11 mouse cellular contexts compared by ENCODE assay signal in the genomic region with DNA sequence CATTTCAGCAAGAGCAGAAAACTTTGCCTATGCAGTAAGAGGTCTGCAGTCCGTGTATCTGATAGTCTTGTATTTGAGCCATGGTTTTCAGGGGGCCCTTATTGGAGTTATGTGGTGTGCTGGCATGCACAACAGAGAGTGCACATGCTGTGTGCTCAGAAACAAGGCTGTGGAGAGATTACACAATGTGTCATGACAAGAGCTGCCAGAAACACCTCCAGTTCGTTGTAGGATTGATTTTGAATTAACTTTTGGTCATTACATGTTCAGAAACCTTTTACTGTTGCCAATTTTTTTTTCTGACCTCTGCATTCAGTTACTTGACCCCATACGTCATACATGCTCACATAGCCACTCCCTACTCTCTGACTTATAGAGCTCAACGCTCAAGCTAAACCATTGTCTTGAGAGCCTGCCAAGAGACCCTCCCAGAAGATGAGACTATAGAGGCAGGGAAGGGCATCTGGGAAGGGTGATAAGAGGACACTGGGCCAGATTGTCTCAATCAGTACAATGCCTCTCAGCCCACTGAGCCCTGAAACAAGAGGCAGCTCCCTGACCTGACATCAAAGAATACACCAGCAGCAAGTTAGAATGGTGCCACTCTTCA.
"Had no signal": no experiment of that assay in that cellular context is flagged by ENCODE, and none has a peak within 500 bp of the region (broad histone marks: within the 10 kb centered on the region; RNA-seq: fewer than 3 reads in every experiment).

No protein-coding gene starts in this region.

- H3K27me3 ChIP-seq: liver, embryonic 15.5 days had no signal

- H3K9me3 ChIP-seq: limb, embryonic 12.5 days; liver, embryonic 15.5 days; midbrain, embryonic 13.5 days had no signal

- DNase-seq: kidney, adult 8-10 months; kidney, postnatal 25 days; liver; lung, postnatal 14 days; thymus, adult 18-20 months; thymus, postnatal 14 days had no signal

- H3K4me2 ChIP-seq: limb, embryonic 12.5 days; liver, embryonic 15.5 days; midbrain, embryonic 13.5 days had no signal

- H3K36me3 ChIP-seq: limb, embryonic 12.5 days; liver, embryonic 15.5 days; midbrain, embryonic 13.5 days had no signal

- H3K4me1 ChIP-seq: liver, embryonic 15.5 days; midbrain, embryonic 13.5 days had no signal

- H3K4me3 ChIP-seq: limb, embryonic 12.5 days; liver, embryonic 15.5 days; midbrain, embryonic 13.5 days had no signal

- ATAC-seq: inflammation-experienced regulatory T-cells, adult 6 months; intestine, postnatal 0 days; midbrain, embryonic 13.5 days had no signal

- H3K9ac ChIP-seq: limb, embryonic 12.5 days; liver, embryonic 15.5 days; midbrain, embryonic 13.5 days had no signal

- H3K27ac ChIP-seq: limb, embryonic 12.5 days; liver, embryonic 15.5 days; midbrain, embryonic 13.5 days had no signal
